Mouse (Mus musculus) kidney, postnatal 0 days (tissue): Measurements from ENCODE around the gene Rnf31. TPM values are rescaled to one million over a fixed set of nuclear protein-coding genes. Genes with fewer than 3 reads are reported as not detected.

Experiments used
- ATAC-seq: fragments of 200-750 bp; cut with Nextera tagmentation; replicated peaks from 2 replicates; pipeline ENCODE4 v1.8.0; 2017; ENCODE audit warnings: low read depth, moderate number of reproducible peaks, moderate TSS enrichment, moderate library complexity; ENCODE audit not compliant: low FRiP score
- DNase-seq: peaks from one replicate; pipeline ENCODE4 v3.0.0-alpha.2; 2016; ENCODE audit warnings: low spot score
- H3K27ac ChIP-seq: fragments of 300-500 bp; sonication (generic); 2 replicates; pipeline ENCODE4 v1.5.1; 2014; ENCODE audit warnings: mild to moderate bottlenecking
- H3K27me3 ChIP-seq: fragments of 300-500 bp; sonication (generic); 2 replicates; pipeline ENCODE4 v1.6.1; 2014; ENCODE audit warnings: low read length, mixed read lengths; ENCODE audit not compliant: insufficient read depth
- H3K36me3 ChIP-seq: fragments of 300-500 bp; sonication (generic); 2 replicates; pipeline ENCODE4 v1.6.1; 2014; ENCODE audit warnings: low read length, mixed read lengths; ENCODE audit not compliant: insufficient read depth
- H3K4me1 ChIP-seq: fragments of 300-500 bp; sonication (generic); replicated peaks from 2 replicates; pipeline ENCODE4 v1.6.1; 2014; ENCODE audit warnings: antibody characterized with exemption, low read length, mixed read lengths; ENCODE audit not compliant: insufficient read depth
- H3K4me2 ChIP-seq: fragments of 300-500 bp; sonication (generic); 2 replicates; pipeline ENCODE4 v1.6.1; 2014; ENCODE audit warnings: mild to moderate bottlenecking, low read length, moderate library complexity, mixed read lengths
- H3K4me3 ChIP-seq: fragments of 300-500 bp; sonication (generic); replicated peaks from 2 replicates; pipeline ENCODE4 v1.5.1; 2014; ENCODE audit warnings: low read depth, low read length
- H3K9ac ChIP-seq: fragments of 300-500 bp; sonication (generic); 2 replicates; pipeline ENCODE4 v1.6.1; 2014; ENCODE audit warnings: low read depth, low read length
- H3K9me3 ChIP-seq: fragments of 300-500 bp; sonication (generic); replicated peaks from 2 replicates; pipeline ENCODE4 v1.6.1; 2016; ENCODE audit warnings: low read length, inconsistent platforms, mixed read lengths
- CTCF ChIP-seq: IDR thresholded peaks from 2 replicates; pipeline ENCODE4 v1.5.1; 2016; ENCODE audit warnings: antibody characterized with exemption, low read depth, mild to moderate bottlenecking, moderate library complexity
- WGBS: fragments of 180-500 bp; shearing (Covaris S2); extraction: QIAGEN DNeasy Blood & Tissue Kit; methylation state at CpG from one replicate; pipeline ENCODE4 v1.1.7; 2014; 5-methylcytosine and 5-hydroxymethylcytosine counted together
- polyA plus RNA-seq: library from polyadenylated mRNA; unstranded; fragments of >200 nt; fragmentation: Nextera tagmentation; extraction: Ambion mirVana; gene quantifications from 2 replicates; pipeline ENCODE4 v1.2.1, GENCODE M21; 2015

Gene Rnf31
- polyA plus RNA-seq, 1 experiment from 2014 or later: 17.9 TPM

- Histone ChIP-seq H3K27ac (no peak overlapping the region), H3K4me3 (no peak overlapping the region), H3K27me3 (no peaks in the 10 kb centered on the region), H3K4me2 (no peak overlapping the region), H3K36me3 (0 out of 2 replicates have a peak, but pooled peaks cover 2% of the 10 kb centered on the region), H3K4me1 (no peaks in the 10 kb centered on the region), H3K9ac (no peak overlapping the region), H3K9me3 (no peaks in the 10 kb centered on the region)
- WGBS: 90% methylated on average over 7 of the region's 7 CpGs
- DNase-seq (no peak), ATAC-seq (no peak)
- no peak for TF ChIP-seq CTCF
Observed at GRCm38 (mm10) chr14:55651528-55651927, 60.0 kb downstream of the Rnf31 start.

Other genes starting within 250 kb of the Rnf31 start
- 130 and 144 TPM in 2 replicates for gene Dhrs4, start 113.0 kb upstream of the Rnf31 start, polyA plus RNA-seq
- gene Carmil3, start 101.1 kb upstream of the Rnf31 start, polyA plus RNA-seq: 0.96 and 0.98 TPM in 2 replicates
- gene Cpne6, start 81.3 kb upstream of the Rnf31 start, polyA plus RNA-seq: 0.19 and 0.28 TPM in 2 replicates
- not detected in 2 replicates for gene Nrl, start 66.7 kb upstream of the Rnf31 start, polyA plus RNA-seq
- gene Pck2, start 51.4 kb upstream of the Rnf31 start, polyA plus RNA-seq: 38.2 and 42.2 TPM in 2 replicates
- 109 and 116 TPM in 2 replicates for gene Dcaf11, start 31.7 kb upstream of the Rnf31 start, polyA plus RNA-seq
- 1.7 and 2.2 TPM in 2 replicates for gene A730061H03Rik, start 31.3 kb upstream of the Rnf31 start, polyA plus RNA-seq
- gene Fitm1, start 16.1 kb upstream of the Rnf31 start, polyA plus RNA-seq: 13.0 and 13.3 TPM in 2 replicates
- gene Psme1, start 13.6 kb upstream of the Rnf31 start, polyA plus RNA-seq: 179 and 181 TPM in 2 replicates
- 14.3 and 16.6 TPM in 2 replicates for gene Emc9, start 6.4 kb upstream of the Rnf31 start, polyA plus RNA-seq
- gene Psme2, start 595 bp upstream of the Rnf31 start, polyA plus RNA-seq: 281 and 286 TPM in 2 replicates
- 24.2 and 27.4 TPM in 2 replicates for gene Irf9, start 11.9 kb downstream of the Rnf31 start, polyA plus RNA-seq
- gene Rec8, start 26.3 kb downstream of the Rnf31 start, polyA plus RNA-seq: 12.7 and 14.9 TPM in 2 replicates
- 58.5 and 68.7 TPM in 2 replicates for gene Ipo4, start 44.2 kb downstream of the Rnf31 start, polyA plus RNA-seq
- gene Gm49378, start 46.2 kb downstream of the Rnf31 start, polyA plus RNA-seq: 1.8 and 3.0 TPM in 2 replicates
- gene Tm9sf1, start 52.1 kb downstream of the Rnf31 start, polyA plus RNA-seq: 108 and 118 TPM in 2 replicates
- 0.47 and 1.1 TPM in 2 replicates for gene Tssk4, start 58.5 kb downstream of the Rnf31 start, polyA plus RNA-seq
- gene Mdp1, start 68.8 kb downstream of the Rnf31 start, polyA plus RNA-seq: 48.8 and 56.0 TPM in 2 replicates
- 48.2 and 49.7 TPM in 2 replicates for gene Gmpr2, start 80.2 kb downstream of the Rnf31 start, polyA plus RNA-seq
- 508 and 548 TPM in 2 replicates for gene Nedd8, start 80.4 kb downstream of the Rnf31 start, polyA plus RNA-seq
- gene Tinf2, start 90.1 kb downstream of the Rnf31 start, polyA plus RNA-seq: 24.6 and 29.0 TPM in 2 replicates
- gene Tgm1, start 122.2 kb downstream of the Rnf31 start, polyA plus RNA-seq: 5.9 and 7.6 TPM in 2 replicates
- gene Rabggta, start 130.6 kb downstream of the Rnf31 start, polyA plus RNA-seq: 39.9 and 43.2 TPM in 2 replicates
- 122 and 127 TPM in 2 replicates for gene Dhrs1, start 154.0 kb downstream of the Rnf31 start, polyA plus RNA-seq
- gene Nop9, start 154.0 kb downstream of the Rnf31 start, polyA plus RNA-seq: 26.2 and 26.5 TPM in 2 replicates
- gene Cideb, start 166.8 kb downstream of the Rnf31 start, polyA plus RNA-seq: 50.0 and 51.0 TPM in 2 replicates
- 0.68 and 0.75 TPM in 2 replicates for gene Ltb4r2, start 169.7 kb downstream of the Rnf31 start, polyA plus RNA-seq
- 0.47 and 0.71 TPM in 2 replicates for gene Ltb4r1, start 174.3 kb downstream of the Rnf31 start, polyA plus RNA-seq
- gene Adcy4, start 192.4 kb downstream of the Rnf31 start, polyA plus RNA-seq: 10.0 and 10.6 TPM in 2 replicates
- gene Ripk3, start 197.2 kb downstream of the Rnf31 start, polyA plus RNA-seq: 20.4 and 24.7 TPM in 2 replicates
- gene Nfatc4, start 231.4 kb downstream of the Rnf31 start, polyA plus RNA-seq: 16.8 and 19.7 TPM in 2 replicates